Mouse (Mus musculus) lung, postnatal 0 days (tissue): ENCODE measurements around the gene Cog3. TPM values are rescaled to one million over a fixed set of nuclear protein-coding genes. Genes with fewer than 3 reads are reported as not detected.

Experiments used
- ATAC-seq: fragments of 200-750 bp; cut with Nextera tagmentation; 2 replicates; pipeline ENCODE4 v1.8.0; 2017; ENCODE audit warnings: moderate library complexity
- DNase-seq: peaks from one replicate; pipeline ENCODE4 v3.0.0-alpha.2; 2016; ENCODE audit warnings: low spot score
- H3K27ac ChIP-seq: fragments of 300-500 bp; sonication (generic); 2 replicates; pipeline ENCODE4 v1.5.1; 2014; ENCODE audit warnings: antibody characterized with exemption, mild to moderate bottlenecking, low read length, mixed read lengths
- H3K27me3 ChIP-seq: fragments of 300-500 bp; sonication (generic); replicated peaks from 2 replicates; pipeline ENCODE4 v1.6.1; 2014; ENCODE audit warnings: low read length, mixed read lengths; ENCODE audit not compliant: insufficient read depth
- H3K36me3 ChIP-seq: fragments of 300-500 bp; sonication (generic); 2 replicates; pipeline ENCODE4 v1.6.1; 2014; ENCODE audit warnings: low read length, mixed read lengths; ENCODE audit not compliant: insufficient read depth
- H3K4me1 ChIP-seq: fragments of 300-500 bp; sonication (generic); 2 replicates; pipeline ENCODE4 v1.6.1; 2014; ENCODE audit warnings: antibody characterized with exemption, low read depth, low read length, mixed read lengths; ENCODE audit not compliant: insufficient read depth
- H3K4me2 ChIP-seq: fragments of 300-500 bp; sonication (generic); replicated peaks from 2 replicates; pipeline ENCODE4 v1.6.1; 2014; ENCODE audit warnings: low read depth, mild to moderate bottlenecking, low read length, moderate library complexity, mixed read lengths
- H3K4me3 ChIP-seq: fragments of 300-500 bp; sonication (generic); 2 replicates; pipeline ENCODE4 v1.5.1; 2014; ENCODE audit warnings: low read depth, low read length
- H3K9ac ChIP-seq: fragments of 300-500 bp; sonication (generic); replicated peaks from 2 replicates; pipeline ENCODE4 v1.6.1; 2014; ENCODE audit warnings: low read depth, mild to moderate bottlenecking
- H3K9me3 ChIP-seq: fragments of 300-500 bp; sonication (generic); 2 replicates; pipeline ENCODE4 v1.6.1; 2016; ENCODE audit warnings: low read length, mixed read lengths
- CTCF ChIP-seq: IDR thresholded peaks from 2 replicates; pipeline ENCODE4 v1.5.1; 2016; ENCODE audit warnings: antibody characterized with exemption, mild to moderate bottlenecking
- EP300 ChIP-seq: IDR thresholded peaks from 2 replicates; pipeline ENCODE4 v1.6.1; 2016; ENCODE audit warnings: antibody characterized with exemption, mild to moderate bottlenecking, control low read depth
- WGBS: fragments of 180-500 bp; shearing (Covaris S2); extraction: QIAGEN DNeasy Blood & Tissue Kit; methylation state at CpG from one replicate; pipeline ENCODE4 v1.1.7; 2014; 5-methylcytosine and 5-hydroxymethylcytosine counted together
- polyA plus RNA-seq: library from polyadenylated mRNA; unstranded; fragments of >200 nt; fragmentation: Nextera tagmentation; extraction: Ambion mirVana; gene quantifications from 2 replicates; pipeline ENCODE4 v1.2.1, GENCODE M21; 2015

Cog3 gene
- polyA plus RNA-seq, result 12.8 and 13.4 TPM in 2 replicates

GRCm38 (mm10) chr14:75753991-75754817, at the start of gene Cog3:
Cog3 (minus strand) TSS chr14:75754517.
- DNase-seq, result peak; percentile 97
- H3K9ac ChIP-seq, result peak within 1 kb of the TSS; percentile 87
- peak within 1 kb of the TSS; percentile 92 for H3K4me3 ChIP-seq
- H3K4me2 ChIP-seq, result peak within 1 kb of the TSS; percentile 66
- peaks cover 11% of the 10 kb centered on the region for H3K4me1 ChIP-seq
- TF ChIP-seq EP300, result peak; percentile 73
- peak; percentile 59 for TF ChIP-seq CTCF
- ATAC-seq, result peak; percentile 99
- no peaks in the 10 kb centered on the region for H3K9me3 ChIP-seq
- H3K27ac ChIP-seq, result peak within 1 kb of the TSS; percentile 91
- no peaks in the 10 kb centered on the region for H3K36me3 ChIP-seq
- H3K27me3 ChIP-seq, result no peaks in the 10 kb centered on the region
- WGBS, result 4% methylated on average over 66 of the region's 78 CpGs

GRCm38 (mm10) chr14:75797769-75798386, 43.6 kb upstream of the Cog3 start:
- no peak for ATAC-seq
- Histone ChIP-seq H3K9me3 (no peaks in the 10 kb centered on the region), H3K27me3 (no peaks in the 10 kb centered on the region), H3K4me2 (no peak overlapping the region), H3K27ac (no peak overlapping the region), H3K4me1 (no peaks in the 10 kb centered on the region), H3K4me3 (no peak overlapping the region), H3K36me3 (no peaks in the 10 kb centered on the region), H3K9ac (no peak overlapping the region)
- TF ChIP-seq CTCF (no peak), EP300 (no peak)
- DNase-seq, result no peak
- WGBS, result 24% methylated on average over 5 of the region's 5 CpGs

- no peaks in the 10 kb centered on the region for H3K36me3 ChIP-seq
- H3K27me3 ChIP-seq, result no peaks in the 10 kb centered on the region
- 83% methylated on average over 4 of the region's 4 CpGs for WGBS
- no peak overlapping the region for H3K9ac ChIP-seq
- no peak overlapping the region for H3K4me2 ChIP-seq
- no peak overlapping the region for H3K4me3 ChIP-seq
- ATAC-seq, result no peak
- TF ChIP-seq CTCF (no peak), EP300 (no peak)
- H3K9me3 ChIP-seq, result no peaks in the 10 kb centered on the region
- H3K4me1 ChIP-seq, result no peaks in the 10 kb centered on the region
- H3K27ac ChIP-seq, result no peak overlapping the region
- no peak for DNase-seq
Observed at GRCm38 (mm10) chr14:75795918-75796317, 41.6 kb upstream of the Cog3 start.

GRCm38 (mm10) chr14:75794726-75795125, 40.4 kb upstream of the Cog3 start:
- no peak overlapping the region for H3K9ac ChIP-seq
- WGBS, result 69% methylated on average over 5 of the region's 5 CpGs
- TF ChIP-seq CTCF, result no peak
- no peak for TF ChIP-seq EP300
- no peaks in the 10 kb centered on the region for H3K4me1 ChIP-seq
- no peak for DNase-seq
- H3K4me2 ChIP-seq, result no peak overlapping the region
- no peak for ATAC-seq
- H3K36me3 ChIP-seq, result no peaks in the 10 kb centered on the region
- H3K4me3 ChIP-seq, result no peak overlapping the region
- no peaks in the 10 kb centered on the region for H3K9me3 ChIP-seq
- no peaks in the 10 kb centered on the region for H3K27me3 ChIP-seq
- no peak overlapping the region for H3K27ac ChIP-seq

- H3K4me2 ChIP-seq, result no peak overlapping the region
- H3K4me1 ChIP-seq, result no peaks in the 10 kb centered on the region
- H3K27me3 ChIP-seq, result no peaks in the 10 kb centered on the region
- no peak overlapping the region for H3K4me3 ChIP-seq
- no peak for TF ChIP-seq CTCF
- ATAC-seq, result no peak
- no peak overlapping the region for H3K9ac ChIP-seq
- no peaks in the 10 kb centered on the region for H3K9me3 ChIP-seq
- H3K36me3 ChIP-seq, result no peaks in the 10 kb centered on the region
- H3K27ac ChIP-seq, result no peak overlapping the region
- 57% methylated on average over 6 of the region's 6 CpGs for WGBS
- DNase-seq, result no peak
Observed at GRCm38 (mm10) chr14:75794324-75794723, 40.0 kb upstream of the Cog3 start.

- TF ChIP-seq CTCF (no peak), EP300 (no peak)
- no peaks in the 10 kb centered on the region for H3K36me3 ChIP-seq
Observed at GRCm38 (mm10) chr14:75793110-75793509, 38.8 kb upstream of the Cog3 start.

More at GRCm38 (mm10) chr14:75793110-75793509, 38.8 kb upstream of the Cog3 start:
- Histone ChIP-seq H3K27me3 (no peaks in the 10 kb centered on the region), H3K9ac (no peak overlapping the region), H3K9me3 (no peaks in the 10 kb centered on the region), H3K4me2 (no peak overlapping the region), H3K4me1 (no peaks in the 10 kb centered on the region), H3K4me3 (no peak overlapping the region), H3K27ac (no peak overlapping the region)
- WGBS, result 79% methylated on average over 4 of the region's 4 CpGs
- DNase-seq (no peak), ATAC-seq (no peak)
